Mouse (Mus musculus) hindlimb bud, embryonic 11.5 days (tissue): ENCODE results near the gene Gpam.
A peak's percentile ranks its signal among the peaks of the same experiment; 100 is the strongest.

Source experiments
- DNase-seq: peaks from one replicate; pipeline ENCODE4 v3.0.0-alpha.2; 2012; ENCODE audit warnings: low read depth, low spot score; ENCODE audit errors: extremely low spot score

Gpam gene

DNA sequence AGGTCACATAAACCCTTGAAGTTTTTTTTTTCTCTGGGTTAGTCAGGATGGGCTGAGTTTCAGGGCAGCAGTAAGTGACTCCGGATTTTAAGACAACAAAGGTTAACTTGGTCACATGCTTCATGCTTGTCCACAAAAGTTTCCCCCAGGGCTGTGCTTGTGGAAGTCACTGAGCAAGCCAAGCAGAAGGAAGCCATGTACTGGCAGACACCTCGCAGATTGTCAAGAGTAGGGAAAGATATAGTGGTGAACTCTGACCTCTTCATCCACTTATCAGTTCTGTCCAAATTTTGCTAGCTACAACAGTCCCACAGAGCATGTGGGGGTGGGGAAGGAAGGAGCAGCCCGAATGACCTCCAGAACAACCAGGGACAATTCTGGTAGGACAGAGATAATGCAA, 19.1 kb downstream of the Gpam start:
- DNase-seq = no peak

DNA sequence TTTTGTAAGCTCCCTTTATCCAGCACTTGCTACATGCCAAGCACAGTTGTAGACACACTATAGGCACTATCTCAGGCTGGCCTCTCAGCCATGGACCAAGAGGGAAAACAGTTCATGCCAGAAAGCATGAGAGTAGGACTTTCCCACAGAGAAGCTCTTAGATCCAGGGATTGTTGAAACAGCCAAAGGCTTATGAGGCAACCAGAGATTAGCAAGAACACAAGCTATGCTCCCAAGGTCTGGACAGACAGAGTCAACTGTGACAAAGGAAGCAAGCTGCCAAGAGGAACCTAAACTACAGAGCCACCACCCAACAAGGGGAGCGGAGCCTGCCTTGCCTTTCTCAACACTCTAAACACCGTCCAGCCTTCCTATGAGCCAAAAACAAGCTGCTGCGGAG, 21.1 kb downstream of the Gpam start:
- no peak for DNase-seq

DNA sequence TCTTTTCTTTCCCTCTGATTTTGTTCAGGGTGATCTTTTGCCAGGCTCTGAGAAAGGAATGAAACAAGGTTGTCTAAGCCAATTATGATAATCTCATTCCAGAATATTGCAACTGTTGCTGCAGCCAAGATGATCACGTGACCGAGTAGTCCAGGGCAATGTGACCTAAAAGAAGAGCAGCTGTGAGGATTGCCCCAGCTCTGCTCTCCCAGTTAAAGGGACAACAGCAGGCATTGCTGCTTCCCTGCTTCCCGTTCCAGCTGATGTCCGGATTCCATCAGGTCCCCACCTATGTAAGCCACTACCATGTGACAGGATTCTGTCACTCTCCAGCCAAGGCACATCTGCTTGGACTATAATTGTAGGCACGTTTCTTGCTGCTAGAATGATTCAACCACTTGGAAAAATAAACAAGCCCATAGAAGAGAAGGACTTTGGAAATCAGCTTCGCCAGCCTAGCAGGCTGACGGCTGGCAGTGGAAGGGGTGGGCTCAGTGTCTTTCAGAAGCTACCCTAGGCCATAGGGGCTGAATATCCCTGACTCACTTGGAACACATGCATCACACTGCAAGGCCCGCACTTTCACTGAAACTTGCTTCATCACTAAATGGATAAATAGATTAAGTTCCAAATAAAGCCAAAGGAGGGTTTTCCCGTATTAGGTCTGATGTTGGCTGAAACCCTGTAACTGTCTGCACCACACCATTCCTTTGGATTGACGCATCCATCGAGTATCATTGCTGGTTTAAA, 23.8 kb downstream of the Gpam start:
- DNase-seq = no peak

DNA sequence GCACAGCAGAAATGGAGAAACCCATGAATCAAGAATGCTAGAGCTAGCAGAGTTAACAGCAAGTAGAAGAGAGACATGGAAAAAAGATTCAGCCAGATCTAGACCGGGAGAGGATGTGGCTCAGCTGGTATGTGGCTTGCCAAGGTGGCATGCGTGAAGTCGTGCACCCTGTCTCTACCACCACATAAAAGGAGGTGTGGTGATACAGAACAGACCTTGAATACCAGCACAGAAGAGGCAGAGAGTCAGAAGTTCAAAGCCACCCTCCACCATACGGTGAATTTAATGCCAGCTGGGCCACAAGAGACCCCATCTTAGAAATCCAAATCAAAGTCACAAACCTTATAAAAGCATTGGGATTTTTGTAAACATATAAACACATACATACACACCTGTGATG, 25.4 kb downstream of the Gpam start:
- DNase-seq = no peak

DNA sequence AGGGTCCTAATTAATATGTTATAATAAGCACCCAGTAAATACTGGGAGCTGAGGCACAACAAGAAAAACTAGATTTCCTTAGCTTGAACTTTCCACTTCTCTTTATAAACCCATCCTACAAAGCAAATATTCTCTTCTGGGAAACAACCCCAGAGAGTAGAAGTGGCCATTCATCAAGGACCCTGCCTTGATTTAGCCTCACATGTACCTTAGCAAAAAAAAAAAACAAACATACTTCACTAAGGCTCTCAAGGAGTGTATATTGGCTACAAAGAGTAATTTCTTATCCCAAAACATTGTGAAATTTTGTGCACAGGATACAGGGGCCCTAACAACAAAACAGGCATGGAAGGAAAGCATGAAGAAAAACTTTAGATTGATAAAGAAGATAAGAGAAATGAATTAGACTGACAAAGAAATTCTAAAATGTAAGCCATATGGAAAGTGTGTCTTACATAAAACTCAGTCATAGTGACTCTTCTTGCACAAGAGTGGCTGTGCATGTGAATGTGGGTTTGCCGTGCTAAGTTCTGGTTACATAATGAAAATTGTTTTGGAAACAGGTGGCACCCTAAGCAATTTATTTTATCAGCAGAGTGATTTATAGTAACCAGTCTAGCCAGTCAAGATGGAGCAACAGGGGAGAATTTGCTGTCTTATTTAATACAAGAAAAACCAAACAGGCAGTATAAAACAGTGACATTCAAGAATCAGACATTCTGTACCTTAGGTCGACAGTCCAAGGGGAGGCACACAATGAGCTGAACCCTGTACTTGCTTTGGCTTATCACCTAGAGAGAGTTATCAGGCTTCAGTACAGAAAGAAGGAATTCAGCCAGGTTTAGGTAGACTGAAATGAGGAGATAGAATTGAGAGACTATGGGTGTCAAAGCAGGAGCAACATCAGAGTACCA, 26.6 kb downstream of the Gpam start:
- DNase-seq = no peak

DNA sequence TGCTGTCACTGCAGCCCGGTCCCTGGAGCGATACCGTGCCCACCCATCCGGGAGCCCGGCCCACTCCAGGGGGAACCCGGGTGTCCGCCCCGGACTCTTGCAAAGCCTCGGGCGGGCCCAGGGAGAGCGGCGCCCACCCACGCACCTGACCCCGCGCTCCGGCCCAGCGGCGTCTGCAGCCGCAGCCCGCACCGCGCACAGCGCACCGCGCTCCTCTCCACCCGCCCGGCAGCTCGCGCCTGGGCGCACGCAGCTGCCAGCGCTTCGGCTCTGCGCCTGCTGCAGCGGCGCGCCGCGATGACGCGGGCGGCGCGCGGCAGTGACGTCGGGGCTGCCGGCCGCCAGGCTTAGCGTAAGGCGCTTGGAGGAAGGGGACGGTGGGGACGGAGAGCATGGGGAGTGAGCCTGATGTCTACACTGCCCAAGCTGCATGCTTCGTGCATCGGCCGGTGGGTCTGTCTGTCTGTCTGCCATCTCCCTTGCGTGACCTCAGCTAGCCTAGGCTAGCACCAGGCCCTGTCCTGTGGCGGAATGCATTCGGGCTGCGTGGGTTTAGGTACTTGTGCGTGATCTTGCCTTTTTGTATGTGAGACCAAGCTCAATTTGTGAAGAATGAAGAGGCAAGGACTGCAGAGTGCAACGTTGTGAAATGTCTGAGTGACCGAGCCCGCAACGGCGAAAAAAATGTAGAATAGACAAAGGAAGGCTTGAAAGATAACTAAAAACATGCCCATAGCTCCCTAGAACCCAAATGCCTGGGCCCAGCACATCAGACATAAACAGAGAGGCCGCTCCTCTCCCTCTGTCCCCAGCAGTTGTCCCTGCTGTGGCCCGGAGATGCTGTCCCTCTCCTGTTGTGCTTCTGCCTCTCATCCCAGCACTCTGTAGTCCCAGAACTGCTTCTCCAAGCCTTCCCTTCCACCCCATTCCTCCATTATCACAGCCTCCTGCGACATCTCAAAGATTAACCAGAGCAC, 27.6 kb downstream of the Gpam start:
- DNase-seq = peak; percentile 77

DNA sequence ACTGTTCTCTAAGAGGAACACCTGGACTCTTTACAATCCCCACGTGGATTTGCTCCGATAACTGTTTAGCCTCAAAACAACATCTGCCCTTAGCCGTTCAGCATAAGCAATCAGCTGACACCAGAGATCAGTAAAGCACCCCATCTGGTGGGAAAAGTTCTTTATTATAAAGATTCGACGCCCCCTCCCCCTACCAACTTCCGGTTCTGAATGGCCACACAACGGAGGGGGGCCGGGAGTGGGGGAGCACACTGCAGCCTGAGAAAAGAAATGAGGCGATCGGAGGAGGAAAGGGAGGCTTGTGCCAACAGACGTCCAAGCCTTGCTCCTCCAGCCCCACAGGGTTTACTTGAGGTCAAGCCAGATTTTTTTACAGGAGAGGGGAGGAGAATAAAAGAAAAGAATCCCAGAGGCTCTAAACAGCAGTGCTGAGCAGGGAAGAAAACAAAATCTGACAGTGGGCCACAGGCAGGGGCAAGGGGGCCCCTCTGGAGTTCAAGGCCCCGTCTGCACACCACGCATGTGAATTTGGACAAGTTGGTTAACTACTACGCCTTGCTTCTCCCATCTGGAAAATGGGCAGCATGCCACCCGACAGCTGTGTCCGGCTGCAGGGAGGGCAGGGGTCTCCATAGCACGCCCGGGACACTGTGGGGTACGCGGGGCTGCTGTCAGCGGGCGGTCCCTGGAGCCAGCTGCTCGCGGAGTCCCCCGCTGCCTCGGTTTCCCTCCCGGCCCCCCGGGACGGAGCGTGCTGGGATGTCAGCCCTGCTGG, 28.4 kb downstream of the Gpam start:
- peak; percentile 2 for DNase-seq

DNA sequence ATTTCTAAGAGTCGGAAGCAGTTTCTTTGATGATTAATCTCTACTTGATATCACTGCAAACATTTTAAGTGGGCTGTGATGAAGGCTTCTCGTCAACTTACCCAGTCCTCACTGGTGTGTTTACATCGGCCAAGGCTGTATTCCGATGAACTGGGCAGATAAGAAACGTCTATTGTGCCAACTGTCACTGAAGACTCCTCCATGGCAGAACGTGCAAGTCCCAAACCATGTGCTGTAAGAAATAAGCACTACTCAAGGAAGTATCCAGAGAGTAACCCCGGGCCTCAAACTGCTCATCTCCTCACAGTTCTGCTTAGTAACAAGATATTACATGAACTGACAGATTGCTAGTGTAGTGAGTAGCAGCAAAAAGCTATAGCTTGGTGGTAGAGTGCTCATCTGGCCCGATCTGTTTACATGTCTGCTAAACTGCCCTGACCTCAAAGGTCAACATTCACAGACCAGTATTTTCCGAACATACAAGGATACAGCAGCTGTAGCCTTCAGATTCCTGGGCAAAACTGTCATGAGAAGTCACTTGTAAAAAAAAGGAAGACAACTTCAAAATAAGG, 29.6 kb downstream of the Gpam start:
- DNase-seq = no peak

DNA sequence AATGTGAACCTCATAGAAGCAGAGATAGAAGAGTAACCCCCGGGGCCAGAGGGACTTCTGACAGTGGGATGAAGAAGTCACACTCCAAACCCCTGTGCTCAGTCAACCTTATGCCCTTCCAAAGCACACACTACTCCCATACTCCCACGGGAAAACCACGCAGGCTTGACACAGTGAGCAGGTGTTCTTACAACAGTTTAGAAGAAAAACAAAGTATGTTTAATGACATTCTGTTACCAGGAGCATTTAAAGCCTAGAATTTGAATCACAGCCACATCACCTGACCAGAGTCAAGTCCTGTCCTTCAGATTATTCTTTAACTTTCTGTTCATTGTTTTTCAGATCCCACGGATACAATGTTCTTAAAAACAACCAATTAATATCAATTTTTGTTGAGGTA, 30.4 kb downstream of the Gpam start:
- DNase-seq = no peak

DNA sequence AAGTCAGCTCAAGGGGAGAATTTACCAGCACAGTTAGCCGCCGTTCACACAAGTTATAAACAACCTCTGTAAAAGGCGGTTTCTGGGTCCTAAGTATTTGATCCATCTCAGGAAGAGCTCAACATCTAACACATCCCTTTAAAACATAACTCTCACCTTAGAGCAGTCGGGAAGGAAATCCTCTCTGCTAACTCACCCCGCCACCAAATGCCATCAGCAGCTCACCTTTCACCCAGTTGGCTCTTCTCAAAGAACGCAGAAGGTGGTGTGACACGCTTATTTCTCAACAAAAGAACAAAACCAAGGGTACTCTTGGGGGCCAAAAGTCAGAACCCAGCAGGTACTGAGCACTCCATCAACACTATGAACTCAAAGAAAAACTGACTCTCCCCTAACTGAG, 31.5 kb downstream of the Gpam start:
- DNase-seq = no peak

DNA sequence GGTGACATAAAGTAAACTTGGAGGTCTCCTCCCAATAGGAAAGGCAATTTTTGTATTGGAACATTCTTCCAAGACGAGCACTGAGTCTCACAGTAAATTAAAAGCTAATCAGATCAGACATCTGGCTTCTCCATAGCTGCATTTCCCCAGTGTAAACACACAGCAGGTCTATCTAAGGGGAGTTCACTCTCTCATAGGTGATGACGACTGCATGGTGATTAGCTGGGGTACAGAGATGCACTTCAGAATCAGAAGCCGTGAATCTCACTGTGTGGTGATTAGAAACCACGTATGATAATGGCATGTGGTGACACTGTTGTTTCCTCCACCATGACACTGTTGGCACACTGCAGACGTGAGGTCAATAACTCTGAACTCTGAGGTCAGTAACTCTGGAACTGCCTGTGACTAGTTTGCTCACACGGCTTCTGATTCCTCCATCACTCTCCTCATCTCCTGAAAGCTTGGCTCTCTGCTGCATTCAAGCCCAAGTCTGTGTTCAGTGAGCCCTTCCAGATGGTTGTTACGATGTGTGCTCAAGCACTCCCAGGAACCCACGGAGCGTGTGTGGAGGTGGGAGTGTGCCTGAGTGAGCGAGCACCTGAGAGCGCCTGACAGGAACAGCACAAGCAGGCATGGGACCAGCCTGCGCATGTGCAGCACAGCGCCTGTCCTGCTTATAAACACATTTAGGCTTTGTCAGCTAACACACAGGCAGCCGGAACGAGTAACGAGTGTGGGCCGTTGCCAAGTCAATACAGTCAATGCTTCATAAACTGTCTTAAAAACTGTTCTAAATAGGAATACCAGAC, 35.2 kb downstream of the Gpam start:
- no peak for DNase-seq

DNA sequence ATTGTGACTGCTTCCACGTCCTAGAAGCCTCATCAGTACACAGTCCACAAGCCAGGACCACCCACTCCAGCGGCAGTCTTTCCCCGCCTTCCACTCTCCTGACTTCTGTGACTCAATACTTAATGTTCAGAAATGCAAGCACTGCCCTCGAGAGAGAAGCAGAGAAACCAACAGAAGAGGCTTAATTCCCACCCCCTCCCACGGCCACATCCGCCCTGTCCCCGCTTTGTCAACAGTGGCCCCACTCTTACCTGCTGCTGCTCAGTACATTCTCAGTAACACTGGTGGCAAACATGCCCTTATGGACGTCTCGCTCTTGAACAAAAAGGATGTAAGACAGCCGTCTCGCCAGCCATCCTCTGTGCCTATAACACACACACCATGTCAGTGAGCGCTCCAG, 36.2 kb downstream of the Gpam start:
- no peak for DNase-seq

DNA sequence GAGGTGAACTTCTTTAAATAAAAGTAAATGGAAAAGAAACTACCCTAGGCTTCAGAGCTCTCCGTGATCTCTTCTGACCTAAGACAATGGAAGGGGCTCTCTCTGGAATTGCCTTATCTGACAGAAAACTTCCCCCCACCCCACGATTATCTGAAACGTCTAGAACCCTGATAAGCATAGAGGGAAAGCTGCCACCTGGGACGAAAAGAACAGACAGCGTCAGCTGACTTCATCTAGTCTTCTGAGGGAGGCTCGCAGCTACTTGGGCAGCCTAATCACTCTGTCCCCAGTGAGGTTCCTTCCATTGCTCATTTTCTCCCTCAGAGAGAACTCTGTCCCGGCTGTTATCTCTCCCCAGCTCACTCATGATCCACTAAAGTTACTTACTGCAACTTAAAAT, 36.9 kb downstream of the Gpam start:
- DNase-seq = no peak

DNA sequence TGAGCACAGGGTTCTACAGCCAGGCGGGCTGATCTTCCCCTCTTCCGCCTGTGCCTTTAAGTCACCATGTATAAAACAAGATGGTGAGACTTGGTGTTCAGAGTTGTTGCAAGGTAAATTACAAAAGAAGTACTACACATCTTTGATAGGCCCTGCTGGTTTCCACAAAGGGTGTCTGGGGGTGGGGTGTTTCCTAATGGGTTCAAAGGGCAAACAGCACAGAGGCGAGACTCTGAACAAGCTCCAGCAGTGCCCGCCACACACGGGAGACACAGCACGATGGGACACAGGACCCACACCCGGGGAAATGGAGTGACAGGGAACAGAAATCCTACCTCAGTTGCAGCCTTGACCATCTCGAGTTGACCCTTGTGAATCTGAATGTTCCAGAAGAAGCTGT, 39.3 kb downstream of the Gpam start:
- no peak for DNase-seq

DNA sequence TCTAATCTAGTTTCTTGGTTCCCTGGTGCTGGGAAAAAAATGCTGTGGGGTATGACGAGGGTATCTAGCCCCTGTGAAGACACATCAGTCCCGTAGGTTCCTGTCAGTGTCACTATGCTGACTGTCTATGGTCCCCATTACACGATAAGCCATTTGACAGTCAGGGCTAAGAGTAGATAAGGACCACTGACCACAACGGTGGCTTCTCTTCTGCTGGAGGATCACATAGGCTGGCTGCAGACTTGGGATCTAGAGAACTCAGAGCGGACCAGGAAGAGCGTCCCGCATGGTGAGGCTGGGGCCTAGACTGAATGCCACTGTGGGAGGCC, 41.2 kb downstream of the Gpam start:
- DNase-seq = no peak

DNA sequence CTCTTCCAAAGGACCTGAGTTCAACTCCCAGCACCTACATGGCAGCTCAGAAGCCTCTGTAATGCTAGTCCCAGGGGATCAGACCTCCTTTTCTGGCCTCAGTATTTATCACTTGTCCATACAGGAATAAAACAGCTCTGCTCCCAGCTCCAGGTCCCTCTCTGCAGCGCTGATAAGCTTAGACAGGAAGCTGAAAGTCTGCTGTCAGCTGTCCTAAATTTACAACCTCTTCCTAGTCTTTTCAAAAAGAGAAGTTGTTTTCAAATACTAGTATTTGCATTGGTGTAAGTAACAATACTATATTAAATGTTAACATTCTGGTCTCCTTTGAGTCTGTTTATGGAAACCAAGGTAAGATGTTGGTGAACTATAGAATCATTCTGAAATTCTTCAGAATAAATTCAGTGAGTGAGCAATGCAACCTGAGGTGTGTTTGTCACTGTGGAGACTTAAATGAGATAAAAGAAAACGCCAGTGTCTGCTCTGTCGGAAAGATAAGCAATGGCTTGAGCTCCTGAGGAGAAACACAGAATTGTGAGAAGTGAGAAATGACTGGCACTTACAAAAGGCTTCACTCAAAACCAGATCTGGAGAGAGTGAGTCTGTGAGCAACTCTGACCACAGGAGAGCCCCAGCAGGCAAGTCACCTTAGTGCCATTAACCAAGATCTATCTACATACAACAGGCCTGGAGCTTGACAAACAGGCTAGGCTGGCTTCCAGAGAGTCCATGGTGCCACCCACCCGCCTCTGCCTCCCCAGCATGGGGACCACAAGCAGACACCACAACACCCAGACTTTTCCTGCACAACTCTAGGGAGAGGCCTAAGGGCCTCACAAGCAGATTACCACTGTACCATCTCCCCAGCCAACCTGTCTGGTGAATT, 41.8 kb downstream of the Gpam start:
- no peak for DNase-seq

DNA sequence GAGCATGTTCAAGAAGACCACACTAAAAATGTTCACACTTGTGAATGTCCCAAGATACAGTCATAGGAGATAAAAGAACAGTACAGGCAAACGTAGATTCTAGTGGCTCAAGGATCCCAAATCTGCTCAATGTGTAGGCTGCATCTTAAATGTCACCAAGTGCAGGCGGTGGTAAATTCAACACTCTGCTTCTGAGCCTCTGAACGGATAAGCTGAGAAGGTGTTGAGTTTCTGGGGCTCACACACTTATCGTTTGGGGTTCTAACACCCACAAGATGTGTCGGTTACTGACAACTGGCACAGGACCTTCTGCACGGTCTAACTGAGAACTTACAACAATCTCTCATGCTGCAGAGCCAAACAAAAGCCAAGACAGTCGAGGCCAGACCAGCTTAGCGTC, 50.2 kb downstream of the Gpam start:
- DNase-seq = no peak

DNA sequence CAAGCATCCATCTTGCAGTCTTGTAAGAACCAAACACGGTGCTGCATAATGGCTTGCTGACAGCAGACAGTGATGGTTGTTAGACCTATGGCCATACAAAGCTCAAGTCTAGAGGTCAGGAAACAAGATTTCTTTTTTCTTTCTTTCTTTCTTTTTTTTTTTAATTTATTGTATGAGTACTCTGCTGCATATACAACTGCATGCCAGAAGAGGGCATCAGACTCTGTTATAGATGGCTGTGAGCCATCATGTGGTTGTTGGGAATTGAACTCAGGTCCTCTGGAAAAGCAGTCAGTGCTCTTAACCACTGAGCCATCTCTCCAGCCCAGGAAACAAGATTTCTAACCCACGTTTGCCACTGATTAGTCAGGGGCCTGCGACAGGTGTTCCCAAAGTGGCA, 54.0 kb downstream of the Gpam start:
- DNase-seq = no peak
